10 mouse cellular contexts compared by ENCODE assay signal in the genomic region with DNA sequence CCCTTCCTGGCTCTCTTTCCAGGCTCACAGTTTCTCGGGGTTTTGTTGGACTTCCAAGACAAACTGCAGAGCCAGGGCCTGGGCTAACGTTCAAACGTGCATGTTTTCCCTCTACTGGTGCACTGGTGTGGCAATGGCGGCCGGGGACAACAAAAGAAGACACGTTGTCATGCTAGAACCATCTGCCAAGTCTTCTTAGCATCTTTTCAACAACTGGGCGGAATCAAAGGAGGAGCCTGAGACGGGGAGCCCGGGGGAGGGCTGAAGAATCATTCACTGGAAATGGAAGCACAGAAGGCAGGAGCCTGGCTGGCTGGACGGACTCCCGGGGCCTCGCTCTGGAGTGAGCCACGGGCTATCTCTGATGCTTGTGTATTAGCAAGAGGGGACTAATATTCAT. TPM values are rescaled to one million over a fixed set of nuclear protein-coding genes. Genes with fewer than 3 reads are reported as not detected.
DNase-seq lines count a peak whose midpoint lies in the region.
"Had no signal": no experiment of that assay in that cellular context is flagged by ENCODE, and none has a peak within 500 bp of the region (broad histone marks: within the 10 kb centered on the region; RNA-seq: fewer than 3 reads in every experiment).

No protein-coding gene starts in this region.

- DNase-seq in cerebellum, adult 18-20 months = peak; percentile 46 to 48
- DNase-seq in cerebellum, adult 9-11 months = no peak
- DNase-seq in right cerebral cortex, adult 18-20 months = peak; percentile 66
- no peak for DNase-seq in right cerebral cortex, postnatal 14 days
- peak; percentile 38 to 42 for DNase-seq in layer of hippocampus, postnatal 14 days (ENCODE audit: low spot score in 2 of 2)
- DNase-seq in spleen, postnatal 10 days (ENCODE audit: low spot score in 2 of 2) = no peak
- no peak for DNase-seq in ovary, postnatal 36 days (ENCODE audit: low spot score)
- DNase-seq in adrenal gland, adult (ENCODE audit: inconsistent age in 2 of 2, low spot score in 1 of 2) = no peak
- DNase-seq: adrenal gland, adult 2 months; lung, adult 2 months had no signal

RNA-seq across cellular contexts. Expression of a gene that starts 39.9 kb away (rescaled TPM):
- 100 to 1,000 TPM; 411 to 417 TPM for total RNA-seq in layer of hippocampus, postnatal 14 days (2021)

Comparison
In these comparisons a context has a peak if more than half of its experiments do, and no peak if none do; other contexts are left out.
1. DNase-seq: peak in cerebellum, adult 18-20 months (2 of 2), right cerebral cortex, adult 18-20 months (single experiment) and layer of hippocampus, postnatal 14 days (2 of 2); none in cerebellum, adult 9-11 months (single experiment), right cerebral cortex, postnatal 14 days (single experiment), spleen, postnatal 10 days (0 of 2), ovary, postnatal 36 days (single experiment) and adrenal gland, adult (0 of 2).